Mouse (Mus musculus): ENCODE measurements around the gene Dhrs13.
"Not testable (repeated sequence)": the region's sequence is repeated elsewhere in the genome, so short reads cannot be mapped to it uniquely, and the experiment has no call there.

Dhrs13 gene

DNA sequence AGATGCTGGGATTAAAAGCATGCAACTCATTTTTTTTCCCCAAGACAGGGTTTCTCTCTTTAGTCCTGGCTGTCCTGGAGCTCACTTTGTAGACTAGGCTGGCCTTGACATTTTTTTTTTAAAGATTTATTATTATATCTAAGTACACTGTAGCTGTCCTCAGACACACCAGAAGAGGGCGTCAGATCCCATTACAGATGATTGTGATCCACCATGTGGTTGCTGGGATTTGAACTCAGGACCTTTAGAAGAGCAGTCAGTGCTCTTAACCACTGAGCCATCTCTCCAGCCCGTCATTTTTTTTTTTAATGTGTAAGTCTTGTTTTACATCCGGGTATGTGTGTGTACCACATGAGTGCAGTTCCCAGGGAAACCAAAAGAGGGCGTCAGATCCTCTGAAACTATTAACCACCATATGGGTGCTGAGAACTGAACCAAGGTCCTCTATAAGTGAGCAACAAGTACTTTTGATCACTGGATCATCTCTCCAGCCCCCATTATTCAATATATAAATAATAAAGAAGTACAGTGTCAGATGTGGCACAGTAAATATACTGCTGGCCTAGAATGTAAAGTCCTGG is 10.3 kb downstream of the Dhrs13 start:
- DNase-seq (ENCODE audit: low spot score) = not testable (repeated sequence)

DNA sequence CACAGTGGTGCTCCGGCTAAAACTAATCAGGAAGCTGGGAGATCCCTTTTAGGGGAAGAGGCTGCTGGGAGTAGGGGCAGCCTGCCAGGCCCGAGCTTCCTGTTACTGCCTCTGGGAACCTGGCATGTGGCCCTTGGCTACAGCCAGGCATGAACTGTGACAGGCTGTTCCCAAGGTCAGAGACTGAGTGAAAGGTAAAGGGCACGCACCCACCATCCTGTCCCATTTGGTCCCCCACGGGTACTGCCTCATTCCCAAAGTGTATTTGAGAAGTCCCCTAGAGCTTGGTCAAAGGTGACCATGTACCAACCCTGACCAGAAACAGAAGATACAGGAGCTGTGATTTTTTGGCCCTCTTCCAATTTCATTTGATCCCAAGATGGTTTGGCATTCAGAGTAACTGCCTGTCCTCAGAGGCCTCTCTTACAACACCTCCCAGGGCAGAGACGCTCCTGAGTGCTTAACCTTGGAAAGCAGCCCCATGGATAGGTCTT is 12.7 kb downstream of the Dhrs13 start:
- peak; percentile 87 for DNase-seq (ENCODE audit: low spot score)

DNA sequence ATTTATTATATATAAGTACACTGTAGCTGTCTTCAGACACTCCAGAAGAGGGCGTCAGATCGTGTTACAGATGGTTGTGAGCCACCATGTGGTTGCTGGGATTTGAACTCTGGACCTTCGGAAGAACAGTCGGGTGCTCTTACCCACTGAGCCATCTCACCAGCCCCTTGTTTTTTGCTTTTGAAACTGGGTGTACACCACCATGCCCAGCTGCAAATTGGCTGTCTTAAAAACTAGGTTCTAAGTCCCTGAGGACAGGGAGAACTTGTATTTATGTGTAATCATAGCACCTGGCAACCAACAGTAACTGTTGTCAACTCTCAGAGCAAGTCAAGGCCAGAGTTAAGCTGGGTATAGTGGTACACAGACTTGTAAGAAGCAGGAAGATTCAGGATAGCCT is 16.6 kb downstream of the Dhrs13 start:
- not testable (repeated sequence) for DNase-seq (ENCODE audit: low spot score)

DNA sequence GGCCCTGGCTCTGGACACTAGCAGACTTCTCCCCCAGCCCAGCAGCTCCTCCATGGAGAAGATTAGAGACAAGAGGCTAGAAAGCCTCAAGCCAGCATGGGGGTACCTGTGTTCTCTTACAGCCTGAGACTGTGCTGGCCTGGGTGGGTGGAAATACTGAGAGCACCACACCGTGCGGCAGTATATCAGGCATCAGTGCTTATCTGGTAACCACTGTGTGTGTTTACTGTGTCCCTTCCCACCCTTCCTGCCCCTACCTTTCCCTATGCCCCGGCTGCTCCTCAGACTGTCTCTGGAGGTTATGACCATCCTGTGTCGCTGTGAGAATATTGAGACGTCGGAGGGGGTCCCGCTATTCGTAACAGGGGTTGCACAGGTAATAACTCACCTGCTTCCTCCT is 21.0 kb downstream of the Dhrs13 start:
- no peak for DNase-seq (ENCODE audit: low spot score)

DNA sequence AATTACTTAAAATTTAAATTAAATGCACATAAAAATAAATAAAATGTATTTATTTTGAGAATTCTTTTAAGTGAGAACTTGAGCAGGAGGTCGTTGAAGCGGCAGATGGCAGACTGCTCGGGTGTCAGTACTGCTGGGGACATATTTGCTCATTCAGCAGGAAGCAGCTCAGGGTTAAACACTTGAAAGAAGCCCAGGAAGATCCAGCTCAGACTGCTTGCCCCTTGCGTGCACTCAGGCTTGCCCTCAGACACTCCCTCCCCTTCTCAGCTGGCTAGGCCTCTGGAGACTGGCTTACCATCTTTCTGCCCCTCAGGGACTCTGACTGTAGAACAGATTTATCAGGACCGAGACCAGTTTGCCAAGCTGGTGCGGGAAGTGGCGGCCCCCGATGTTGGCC is 24.9 kb downstream of the Dhrs13 start:
- no peak for DNase-seq (ENCODE audit: low spot score)

DNA sequence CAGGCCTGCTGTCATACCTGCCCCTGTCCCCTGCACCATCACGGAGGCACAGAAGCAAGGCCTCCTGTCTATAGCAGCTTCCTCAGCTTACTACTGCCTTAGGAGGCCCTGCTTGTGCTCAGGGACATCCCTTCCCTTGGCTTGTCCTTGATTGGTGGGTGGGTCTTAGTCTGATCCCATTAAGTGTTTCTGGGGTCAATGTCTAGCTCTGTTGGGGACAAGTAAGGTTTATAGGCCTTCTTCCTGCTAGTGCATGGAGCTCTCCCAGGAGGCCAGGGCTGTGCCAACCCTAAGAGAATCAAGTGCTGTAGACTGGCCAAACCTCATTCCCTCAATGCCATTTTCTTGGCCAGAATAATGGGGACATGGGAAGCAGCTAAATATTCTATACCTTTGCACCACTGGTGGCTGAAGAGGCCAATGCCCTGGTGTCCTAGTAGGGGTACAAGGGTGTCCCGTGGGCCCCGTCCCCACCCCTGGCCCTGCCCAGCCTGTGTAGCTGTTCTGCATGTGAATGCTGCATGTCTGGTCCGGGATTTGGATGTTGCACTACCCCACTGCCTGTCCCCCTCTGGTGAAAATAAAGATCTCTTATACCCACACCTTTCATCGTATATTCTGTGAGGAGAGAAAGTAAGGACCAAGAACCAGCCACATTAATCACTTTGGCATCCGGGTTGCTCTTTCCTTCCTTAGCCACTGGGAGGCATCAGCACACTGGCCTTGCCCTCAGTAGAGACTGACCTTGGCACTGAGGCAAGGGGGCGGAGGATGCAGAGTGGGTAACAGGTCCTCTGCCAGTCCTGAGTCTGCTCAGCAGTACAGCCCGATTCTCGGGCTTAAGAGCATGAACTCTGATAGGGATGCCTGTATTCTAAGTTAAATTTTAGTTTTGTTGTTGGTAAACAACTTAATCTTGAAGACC is 28.0 kb downstream of the Dhrs13 start:
- peak; percentile 79 for DNase-seq (ENCODE audit: low spot score)

DNA sequence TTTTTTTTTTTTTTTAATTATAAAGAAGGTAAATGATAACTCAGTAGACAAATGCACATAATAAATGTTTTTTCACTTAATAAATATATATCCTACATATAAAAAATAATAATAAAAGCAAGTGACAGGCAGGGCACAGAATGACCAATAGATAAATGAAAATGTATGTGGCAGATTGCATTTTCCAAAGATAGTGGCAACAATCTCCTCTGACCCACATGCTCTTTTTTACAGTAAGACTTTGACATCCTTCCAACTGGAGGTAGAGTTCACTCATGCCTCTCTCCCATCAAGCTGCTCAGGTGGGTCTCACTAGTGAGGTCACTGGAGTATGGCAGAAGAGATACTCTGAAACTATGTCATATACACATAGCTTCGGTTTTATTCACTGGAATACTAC is 30.5 kb downstream of the Dhrs13 start:
- no peak for DNase-seq (ENCODE audit: low spot score)

DNA sequence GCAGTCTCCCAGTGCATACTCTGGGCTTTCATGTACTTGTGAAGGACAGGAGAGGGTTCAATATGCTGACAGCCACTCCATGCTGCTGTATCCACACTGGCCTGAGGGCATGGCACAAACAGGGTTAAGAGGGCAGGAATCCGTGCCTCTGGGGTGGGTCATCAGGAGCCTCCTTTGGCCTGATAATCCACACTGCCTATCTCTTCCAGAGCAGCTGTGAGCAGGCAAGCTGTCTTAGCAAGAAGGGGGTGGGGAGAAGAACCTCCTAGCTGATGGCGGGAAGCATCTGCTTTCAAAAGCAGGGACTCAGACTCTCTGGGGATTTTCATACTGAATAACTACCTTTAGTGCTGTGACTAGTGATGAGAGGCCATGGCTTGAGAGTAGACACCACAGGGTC is 33.8 kb downstream of the Dhrs13 start:
- DNase-seq (ENCODE audit: low spot score) = no peak

DNA sequence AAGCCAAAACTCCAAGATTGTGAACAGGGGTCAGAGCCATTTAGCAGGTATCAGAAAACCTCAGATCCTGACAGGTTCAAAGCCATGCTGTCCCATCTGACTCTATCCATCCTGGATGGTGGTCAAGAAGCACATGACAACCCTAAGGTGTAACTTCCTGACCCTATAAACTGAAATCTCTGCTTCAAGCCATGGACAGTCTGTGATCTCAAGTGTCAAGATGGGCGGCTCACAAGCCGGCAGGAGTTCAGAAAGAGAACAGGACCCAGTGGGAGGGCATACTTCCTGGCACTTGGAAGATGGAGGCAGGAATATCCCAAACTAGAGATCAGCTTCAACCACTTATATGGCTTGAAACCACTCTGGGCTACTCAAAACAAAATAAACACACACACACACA is 34.6 kb downstream of the Dhrs13 start:
- DNase-seq (ENCODE audit: low spot score) = no peak

DNA sequence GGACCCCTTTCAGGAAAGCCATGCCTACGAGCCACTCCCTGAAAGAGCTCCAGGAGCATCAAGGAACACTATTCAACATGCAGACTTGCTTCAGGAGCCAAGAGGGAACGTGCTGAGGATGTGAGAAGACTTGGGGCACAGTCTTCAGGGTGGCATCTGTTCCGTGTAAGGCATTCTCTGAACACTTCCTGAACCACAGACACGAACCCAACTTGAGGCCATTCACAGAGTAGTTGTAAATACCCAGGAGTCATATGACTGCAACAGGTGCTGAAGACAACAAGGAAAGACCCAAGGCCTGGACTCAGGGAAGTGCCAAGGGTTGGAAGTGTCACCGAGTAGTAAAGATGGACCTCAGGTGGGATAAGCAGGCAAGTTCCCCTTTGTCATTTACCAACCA is 35.5 kb downstream of the Dhrs13 start:
- no peak for DNase-seq (ENCODE audit: low spot score)

DNA sequence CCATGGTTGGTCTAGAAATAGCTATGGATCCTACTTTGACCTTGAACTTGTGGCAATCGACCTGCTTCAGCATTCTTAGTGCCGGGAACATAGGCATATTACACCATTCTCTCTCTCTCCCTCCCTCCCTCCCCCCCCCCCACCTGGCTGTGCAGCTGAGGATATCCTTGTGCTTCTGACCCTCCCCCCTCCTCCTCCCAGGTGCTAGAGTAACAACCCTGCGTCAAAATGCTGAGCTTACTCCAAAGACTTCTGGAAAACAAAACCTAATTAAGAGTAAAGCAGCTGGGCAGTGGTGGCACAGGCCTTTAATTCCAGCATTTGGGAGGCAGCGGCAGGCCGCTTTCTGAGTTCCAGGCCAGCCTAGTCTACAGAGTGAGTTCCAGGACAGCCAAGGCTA is 37.0 kb downstream of the Dhrs13 start:
- no peak for DNase-seq (ENCODE audit: low spot score)

DNA sequence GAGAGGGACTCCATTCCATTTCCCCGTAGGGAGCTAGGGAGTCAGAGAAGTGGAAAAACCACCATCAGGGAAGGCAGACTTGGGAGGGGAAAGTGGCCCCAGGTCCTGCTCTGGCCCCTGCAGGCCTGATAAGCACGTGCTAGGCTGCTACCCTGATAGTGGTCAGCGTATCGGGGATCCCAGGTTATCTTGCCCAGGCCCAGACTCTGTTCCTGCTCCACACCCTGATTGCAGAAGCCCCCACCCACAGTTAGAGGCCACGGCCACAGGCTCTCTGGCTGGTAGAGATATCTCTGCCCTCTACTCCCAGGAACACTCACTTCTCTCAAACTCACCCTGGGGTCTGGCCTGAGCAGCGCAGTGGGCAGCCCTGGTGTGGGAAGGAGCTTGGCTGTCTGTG is 37.6 kb downstream of the Dhrs13 start:
- DNase-seq (ENCODE audit: low spot score) = no peak

DNA sequence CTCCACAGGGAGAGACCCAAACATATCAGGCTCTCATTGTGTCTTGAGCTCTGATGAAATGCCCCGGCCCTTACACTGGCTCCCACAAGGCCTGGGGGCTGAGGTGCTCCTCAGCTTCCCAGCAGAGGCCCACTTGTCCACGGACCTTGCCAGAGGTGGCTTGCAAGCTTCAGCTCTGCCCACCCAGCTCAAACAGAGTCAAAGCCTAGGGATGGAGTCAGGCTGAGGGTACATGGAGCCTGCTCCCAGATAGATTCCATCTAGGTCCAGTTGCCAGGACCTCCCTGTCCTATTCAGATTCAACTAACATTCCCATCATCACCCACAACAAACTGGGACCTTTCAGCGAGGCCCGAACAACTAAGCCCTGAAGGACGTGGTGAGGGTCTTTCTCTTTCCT is 39.9 kb downstream of the Dhrs13 start:
- DNase-seq (ENCODE audit: low spot score) = no peak

DNA sequence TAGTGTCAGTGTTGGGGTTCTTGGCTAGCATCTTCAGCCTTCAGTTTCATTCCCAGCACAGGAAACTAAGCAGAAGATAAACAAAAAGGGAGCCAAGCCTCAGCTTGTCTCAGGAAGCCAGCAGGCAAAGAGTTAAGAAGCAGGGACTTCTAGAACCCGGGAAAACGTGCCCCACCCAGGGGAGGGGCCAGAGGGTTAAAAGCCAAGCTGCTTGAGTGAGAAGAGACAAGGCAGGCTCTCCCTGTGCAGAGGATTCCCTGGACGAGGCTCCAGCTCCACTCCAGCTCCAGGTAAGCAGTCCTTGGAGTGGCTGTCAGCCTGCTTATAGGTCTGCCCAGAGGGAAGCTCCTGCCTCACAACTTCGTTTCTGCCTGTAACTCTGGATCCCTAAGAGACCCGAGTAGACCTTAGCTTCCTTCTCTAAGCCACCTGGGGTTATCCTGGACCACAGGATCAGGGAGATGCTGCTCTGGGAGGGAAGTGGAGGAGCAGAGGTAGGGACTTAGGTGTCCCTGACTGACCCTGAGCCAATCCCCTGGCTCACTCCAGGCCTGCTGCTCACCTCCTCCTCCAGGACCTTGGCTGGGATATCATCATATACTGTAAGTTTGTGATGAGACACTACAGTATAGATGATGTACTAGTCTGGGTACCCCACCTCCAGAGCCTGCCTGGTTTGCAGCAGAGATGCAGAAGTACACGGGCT is 40.5 kb downstream of the Dhrs13 start:
- no peak for DNase-seq (ENCODE audit: low spot score)

DNA sequence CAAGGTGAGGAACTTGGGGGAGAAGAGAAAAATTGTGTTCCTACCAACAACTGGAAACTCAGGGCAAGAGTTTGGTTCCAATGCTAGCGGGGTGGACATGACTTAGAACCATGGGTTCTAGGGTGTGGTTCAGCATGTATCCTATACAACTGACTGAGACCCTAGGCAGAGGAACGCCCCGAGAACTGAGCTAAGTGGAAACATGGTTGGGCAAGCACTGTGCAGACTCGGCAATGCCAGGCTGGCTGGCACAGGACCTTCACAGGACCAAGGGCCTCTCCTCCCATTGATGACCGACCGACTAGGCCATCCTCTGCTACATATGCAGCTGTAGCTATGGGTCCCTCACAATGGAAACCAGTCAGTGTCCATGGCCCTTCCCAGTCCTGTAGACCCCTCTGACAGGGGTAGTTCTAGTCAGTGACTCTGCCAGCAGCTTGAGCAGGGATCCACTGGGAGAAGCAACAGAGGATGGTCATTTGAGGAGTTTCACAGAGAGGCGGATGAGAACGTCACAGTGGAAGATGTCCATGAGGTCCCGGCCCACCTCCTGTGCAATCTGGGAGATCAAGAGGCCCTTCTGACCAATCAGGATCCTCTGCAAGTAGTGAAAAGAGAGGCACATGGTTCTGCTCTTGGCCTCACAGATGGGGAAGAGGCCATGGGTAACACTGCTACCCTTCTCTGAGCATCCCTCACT is 41.6 kb downstream of the Dhrs13 start:
- no peak for DNase-seq (ENCODE audit: low spot score)

DNA sequence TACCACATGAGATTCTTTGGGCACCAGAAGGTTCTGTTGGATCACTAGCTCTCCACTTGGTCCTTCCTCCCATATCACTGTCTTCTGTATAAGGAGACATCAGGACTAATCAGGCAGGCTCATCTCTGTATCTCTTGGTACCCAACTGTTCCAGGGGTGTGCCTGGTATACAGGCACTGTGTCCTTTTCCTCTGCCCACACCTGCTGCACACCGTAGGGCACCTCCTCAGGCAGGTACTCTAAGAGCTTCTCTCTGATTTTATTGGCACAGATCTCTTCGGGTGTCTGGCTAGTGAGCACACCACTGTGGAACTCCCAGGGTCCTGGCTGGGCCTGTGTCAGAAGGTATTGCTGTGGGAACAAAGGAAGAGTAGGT is 42.2 kb downstream of the Dhrs13 start:
- DNase-seq (ENCODE audit: low spot score) = no peak

DNA sequence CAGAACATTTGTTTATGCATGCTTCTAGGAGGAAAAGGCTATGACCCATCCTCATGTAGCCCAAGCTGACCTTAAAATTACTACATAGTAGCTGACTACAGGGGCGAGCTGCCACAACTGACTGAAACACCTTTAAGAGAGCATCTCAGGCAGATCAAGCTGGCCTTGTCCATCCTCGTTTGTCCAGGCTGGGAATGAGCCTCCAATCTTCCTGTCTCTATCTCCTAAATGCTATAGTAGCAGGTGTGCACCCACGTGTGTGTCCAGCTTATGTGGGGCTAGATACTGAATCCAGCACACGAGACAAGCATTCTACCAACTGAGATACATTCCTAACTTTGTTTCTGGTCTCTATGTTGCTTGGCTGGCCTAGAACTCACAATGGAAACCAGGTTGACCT is 42.6 kb downstream of the Dhrs13 start:
- DNase-seq (ENCODE audit: low spot score) = no peak

DNA sequence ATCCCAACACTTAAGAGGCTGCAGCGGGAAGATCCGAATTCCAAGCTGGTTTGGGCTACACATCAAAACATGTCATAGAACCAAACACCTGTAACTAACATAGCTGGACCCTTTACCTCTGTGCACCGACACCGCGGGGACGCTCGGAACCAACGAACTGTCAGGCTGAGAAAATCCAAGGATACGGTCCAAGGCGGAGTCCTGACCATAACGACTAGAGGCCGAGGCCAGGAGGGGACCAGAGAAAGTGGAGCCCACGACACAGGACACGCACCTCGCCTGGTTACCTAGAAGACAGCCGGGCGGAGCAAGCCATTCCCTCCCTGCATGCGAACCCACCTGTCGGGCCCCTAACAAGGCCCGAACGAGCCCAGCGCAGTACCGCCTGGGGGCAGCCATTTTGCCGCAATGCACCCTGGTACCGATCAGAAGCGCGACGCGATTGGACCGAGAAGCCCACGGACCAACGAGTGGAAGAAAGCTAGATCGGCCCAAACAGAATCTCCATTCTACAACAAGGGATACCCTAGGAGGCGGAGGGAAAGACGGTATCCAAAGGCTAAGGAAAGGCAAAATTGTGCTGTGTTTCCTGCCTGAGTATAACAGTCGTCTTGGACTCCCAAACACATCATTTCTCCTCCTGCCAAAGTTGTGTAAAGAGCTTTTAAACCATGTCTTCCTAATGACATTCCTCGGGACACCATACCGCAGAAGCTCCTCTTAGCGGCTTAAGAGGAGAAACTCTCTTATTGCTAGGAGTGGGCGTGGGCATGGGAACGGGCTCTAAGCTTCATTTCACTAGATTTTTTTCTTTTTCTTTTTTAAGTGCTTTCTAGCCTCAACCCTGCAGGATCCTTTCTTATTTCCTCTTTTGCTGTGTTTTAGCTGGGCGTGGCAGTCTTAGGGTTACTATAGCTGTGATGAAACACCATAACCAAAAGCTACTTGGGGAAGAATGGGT is 48.2 kb downstream of the Dhrs13 start, which contains the start of gene Eral1:
Eral1 (minus strand) TSS at position 423 of the 961 bp plus-strand sequence.
- DNase-seq (ENCODE audit: low spot score) = peak; percentile 80

DNA sequence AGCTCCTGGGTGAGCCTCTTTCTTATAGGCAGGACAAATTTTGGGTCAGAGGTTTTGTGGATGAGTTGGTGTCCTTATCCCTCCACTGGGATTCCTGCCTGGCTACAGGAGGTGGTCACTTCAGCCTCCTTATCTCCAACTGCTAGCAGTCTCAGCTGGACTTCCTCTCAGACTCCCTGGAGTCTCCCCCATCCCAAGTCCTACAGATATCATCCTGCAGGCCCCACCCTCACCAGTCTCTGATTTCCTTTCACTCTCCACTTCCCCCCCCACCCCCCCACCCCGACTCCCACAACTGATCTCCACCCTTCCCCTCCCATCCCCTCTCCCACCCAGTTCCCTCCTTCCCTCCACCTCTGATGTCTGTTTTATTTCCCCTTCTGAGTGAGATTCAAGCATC is 51.5 kb downstream of the Dhrs13 start:
- DNase-seq (ENCODE audit: low spot score) = no peak

DNA sequence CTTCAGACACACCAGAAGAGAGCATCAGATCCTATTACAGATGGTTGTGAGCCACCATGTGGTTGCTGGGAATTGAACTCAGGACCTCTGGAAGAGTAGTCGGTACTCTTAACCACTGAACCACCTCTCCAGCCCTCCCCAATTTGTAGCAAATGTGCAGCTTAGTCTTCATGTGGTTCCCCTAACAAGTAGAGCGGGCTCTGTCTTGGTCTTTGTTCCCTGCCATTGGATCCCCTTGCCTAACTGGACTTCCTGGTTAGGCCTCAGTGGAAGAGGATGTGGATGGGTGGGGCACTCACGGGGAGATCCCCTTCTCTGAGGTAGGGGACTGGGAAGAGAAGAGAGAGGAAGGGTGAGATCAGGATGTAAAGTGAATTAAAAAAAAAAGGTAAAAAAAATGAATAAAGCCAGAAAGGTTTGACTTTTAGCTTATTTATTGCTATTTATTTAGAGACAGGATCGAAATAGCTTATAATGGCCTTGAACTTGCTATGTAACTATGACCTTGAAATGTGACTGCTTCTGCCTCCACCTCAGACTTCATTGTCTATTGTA is 54.9 kb downstream of the Dhrs13 start:
- no peak for DNase-seq (ENCODE audit: low spot score)

All from lung, postnatal 25 days (tissue).